Mouse (Mus musculus): Measurements from ENCODE around the gene Fbxo7. TPM values are rescaled to one million over a fixed set of nuclear protein-coding genes. Genes with fewer than 3 reads are reported as not detected.

The Fbxo7 gene
- polyA plus RNA-seq, 1 experiment from 2014 or later, result 23.3 TPM

GRCm38 (mm10) chr10:86044066-86044465 lies 22.3 kb downstream of the Fbxo7 start:
- WGBS, result 93% methylated on average over 8 of the region's 8 CpGs
- no peaks in the 10 kb centered on the region for H3K36me3 ChIP-seq (replicated peaks; ENCODE audit: control insufficient read depth, insufficient read depth, low read depth, low read length)
- H3K9ac ChIP-seq (replicated peaks; ENCODE audit: low read length), result no peak overlapping the region
- H3K27me3 ChIP-seq (ENCODE audit: control insufficient read depth, insufficient read depth, low read length), result no peaks in the 10 kb centered on the region
- no peaks in the 10 kb centered on the region for H3K9me3 ChIP-seq (replicated peaks; ENCODE audit: control insufficient read depth, low read length)
- H3K4me2 ChIP-seq (ENCODE audit: low read depth, low read length), result no peak overlapping the region
- H3K4me1 ChIP-seq (ENCODE audit: control insufficient read depth, insufficient read depth, low read length), result no peaks in the 10 kb centered on the region
- ATAC-seq (replicated peaks; ENCODE audit: insufficient number of reproducible peaks, low FRiP score, low TSS enrichment, low read depth) (no peak), DNase-seq (ENCODE audit: low spot score) (no peak)
- no peak overlapping the region for H3K27ac ChIP-seq (replicated peaks; ENCODE audit: low read depth, low read length)
- H3K4me3 ChIP-seq (ENCODE audit: low read depth, low read length), result no peak overlapping the region

- DNase-seq (ENCODE audit: low spot score) (no peak), ATAC-seq (replicated peaks; ENCODE audit: insufficient number of reproducible peaks, low FRiP score, low TSS enrichment, low read depth) (no peak)
- 94% methylated on average over 1 of the region's 1 CpGs for WGBS
- Histone ChIP-seq H3K27ac (replicated peaks; ENCODE audit: low read depth, low read length) (no peak overlapping the region), H3K27me3 (ENCODE audit: control insufficient read depth, insufficient read depth, low read length) (no peaks in the 10 kb centered on the region), H3K36me3 (replicated peaks; ENCODE audit: control insufficient read depth, insufficient read depth, low read depth, low read length) (no peaks in the 10 kb centered on the region), H3K9ac (replicated peaks; ENCODE audit: low read length) (no peak overlapping the region), H3K4me2 (ENCODE audit: low read depth, low read length) (no peak overlapping the region), H3K4me1 (ENCODE audit: control insufficient read depth, insufficient read depth, low read length) (no peaks in the 10 kb centered on the region), H3K4me3 (ENCODE audit: low read depth, low read length) (no peak overlapping the region), H3K9me3 (replicated peaks; ENCODE audit: control insufficient read depth, low read length) (no peaks in the 10 kb centered on the region)
These were observed 24.6 kb downstream of the Fbxo7 start for GRCm38 (mm10) chr10:86046371-86046770.

DNA sequence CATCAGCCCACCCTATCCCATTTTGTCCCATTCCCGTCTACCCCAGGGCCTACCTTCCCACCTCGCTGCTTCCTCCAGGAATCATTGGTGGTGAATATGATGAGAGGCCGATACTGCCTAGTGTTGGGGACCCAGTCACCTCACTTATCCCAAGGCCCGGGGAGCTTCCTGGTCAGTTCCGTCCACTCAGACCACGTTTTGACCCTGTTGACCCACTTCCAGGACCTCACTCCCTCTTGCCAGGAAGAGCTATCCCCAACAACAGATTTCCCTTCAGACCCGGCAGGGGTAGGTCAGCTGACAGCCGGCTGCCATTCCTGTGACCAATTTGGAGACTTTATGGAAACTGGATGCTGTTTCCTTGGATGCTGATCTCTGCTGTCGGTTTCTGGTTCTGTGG lies 26.0 kb downstream of the Fbxo7 start:
- Histone ChIP-seq H3K4me1 (ENCODE audit: control insufficient read depth, insufficient read depth, low read length) (no peaks in the 10 kb centered on the region), H3K27ac (replicated peaks; ENCODE audit: low read depth, low read length) (no peak overlapping the region), H3K9me3 (replicated peaks; ENCODE audit: control insufficient read depth, low read length) (no peaks in the 10 kb centered on the region), H3K4me3 (ENCODE audit: low read depth, low read length) (no peak overlapping the region), H3K36me3 (replicated peaks; ENCODE audit: control insufficient read depth, insufficient read depth, low read depth, low read length) (no peaks in the 10 kb centered on the region), H3K9ac (replicated peaks; ENCODE audit: low read length) (no peak overlapping the region), H3K27me3 (ENCODE audit: control insufficient read depth, insufficient read depth, low read length) (no peaks in the 10 kb centered on the region), H3K4me2 (ENCODE audit: low read depth, low read length) (no peak overlapping the region)
- no peak for DNase-seq (ENCODE audit: low spot score)
- ATAC-seq (replicated peaks; ENCODE audit: insufficient number of reproducible peaks, low FRiP score, low TSS enrichment, low read depth), result no peak
- 77% methylated on average over 9 of the region's 9 CpGs for WGBS

GRCm38 (mm10) chr10:86050522-86050921 lies 28.8 kb downstream of the Fbxo7 start:
- no peaks in the 10 kb centered on the region for H3K4me1 ChIP-seq (ENCODE audit: control insufficient read depth, insufficient read depth, low read length)
- no peak for ATAC-seq (replicated peaks; ENCODE audit: insufficient number of reproducible peaks, low FRiP score, low TSS enrichment, low read depth)
- no peak for DNase-seq (ENCODE audit: low spot score)
- no peaks in the 10 kb centered on the region for H3K27me3 ChIP-seq (ENCODE audit: control insufficient read depth, insufficient read depth, low read length)
- H3K4me2 ChIP-seq (ENCODE audit: low read depth, low read length), result no peak overlapping the region
- no peaks in the 10 kb centered on the region for H3K9me3 ChIP-seq (replicated peaks; ENCODE audit: control insufficient read depth, low read length)
- no peak overlapping the region for H3K4me3 ChIP-seq (ENCODE audit: low read depth, low read length)
- no peaks in the 10 kb centered on the region for H3K36me3 ChIP-seq (replicated peaks; ENCODE audit: control insufficient read depth, insufficient read depth, low read depth, low read length)
- no peak overlapping the region for H3K9ac ChIP-seq (replicated peaks; ENCODE audit: low read length)
- no peak overlapping the region for H3K27ac ChIP-seq (replicated peaks; ENCODE audit: low read depth, low read length)
- 67% methylated on average over 2 of the region's 2 CpGs for WGBS

DNA sequence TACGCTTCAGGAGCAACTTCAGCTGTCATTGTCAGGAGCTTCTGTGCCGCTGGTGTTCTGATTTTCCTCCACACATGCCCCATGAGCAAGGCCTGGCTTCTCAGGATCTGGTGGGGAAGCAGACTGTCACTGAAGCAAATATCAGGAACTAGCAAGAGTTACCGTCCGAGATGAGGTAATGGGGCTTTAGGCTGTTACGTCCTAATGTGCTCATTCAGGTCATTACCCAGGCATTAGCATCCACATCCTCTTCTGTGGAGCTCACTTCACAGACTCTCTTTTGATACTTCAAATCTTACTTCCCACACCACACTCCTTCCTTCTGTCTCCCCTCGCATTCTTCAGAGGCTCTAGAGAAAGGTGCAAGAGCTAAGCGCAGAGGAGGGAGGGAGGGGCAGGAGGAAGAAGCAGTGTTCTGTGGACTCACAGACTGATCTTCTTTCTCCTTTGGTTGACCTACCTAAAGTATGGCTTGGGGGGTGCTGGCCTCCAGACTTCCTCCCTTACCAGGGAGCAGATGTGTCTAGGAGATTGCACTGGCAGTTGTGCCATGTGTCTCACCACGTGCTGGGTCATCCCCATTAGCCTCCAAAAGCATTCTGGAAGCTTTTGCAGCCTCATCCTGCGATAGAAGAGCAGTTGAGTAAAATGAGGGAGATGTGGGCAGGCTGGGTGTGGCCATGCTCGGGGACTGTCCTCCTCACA lies 31.2 kb downstream of the Fbxo7 start:
- WGBS, result 83% methylated on average over 10 of the region's 10 CpGs
- DNase-seq (ENCODE audit: low spot score) (no peak), ATAC-seq (replicated peaks; ENCODE audit: insufficient number of reproducible peaks, low FRiP score, low TSS enrichment, low read depth) (no peak)

GRCm38 (mm10) chr10:86056297-86056903 lies 34.6 kb downstream of the Fbxo7 start:
- H3K9me3 ChIP-seq (replicated peaks; ENCODE audit: control insufficient read depth, low read length), result no peaks in the 10 kb centered on the region
- no peaks in the 10 kb centered on the region for H3K27me3 ChIP-seq (ENCODE audit: control insufficient read depth, insufficient read depth, low read length)
- H3K36me3 ChIP-seq (replicated peaks; ENCODE audit: control insufficient read depth, insufficient read depth, low read depth, low read length), result no peaks in the 10 kb centered on the region
- no peak overlapping the region for H3K9ac ChIP-seq (replicated peaks; ENCODE audit: low read length)
- ATAC-seq (replicated peaks; ENCODE audit: insufficient number of reproducible peaks, low FRiP score, low TSS enrichment, low read depth), result no peak
- H3K4me3 ChIP-seq (ENCODE audit: low read depth, low read length), result no peak overlapping the region
- H3K4me1 ChIP-seq (ENCODE audit: control insufficient read depth, insufficient read depth, low read length), result no peaks in the 10 kb centered on the region
- DNase-seq (ENCODE audit: low spot score), result no peak
- no peak overlapping the region for H3K4me2 ChIP-seq (ENCODE audit: low read depth, low read length)
- WGBS, result 83% methylated on average over 8 of the region's 8 CpGs
- H3K27ac ChIP-seq (replicated peaks; ENCODE audit: low read depth, low read length), result no peak overlapping the region

More for the DNA sequence above, 31.2 kb downstream of the Fbxo7 start:
- H3K36me3 ChIP-seq (replicated peaks; ENCODE audit: control insufficient read depth, insufficient read depth, low read depth, low read length), result no peaks in the 10 kb centered on the region
- H3K27me3 ChIP-seq (ENCODE audit: control insufficient read depth, insufficient read depth, low read length), result no peaks in the 10 kb centered on the region
- H3K27ac ChIP-seq (replicated peaks; ENCODE audit: low read depth, low read length), result no peak overlapping the region
- H3K4me1 ChIP-seq (ENCODE audit: control insufficient read depth, insufficient read depth, low read length), result no peaks in the 10 kb centered on the region
- no peak overlapping the region for H3K9ac ChIP-seq (replicated peaks; ENCODE audit: low read length)
- no peak overlapping the region for H3K4me2 ChIP-seq (ENCODE audit: low read depth, low read length)
- no peak overlapping the region for H3K4me3 ChIP-seq (ENCODE audit: low read depth, low read length)
- H3K9me3 ChIP-seq (replicated peaks; ENCODE audit: control insufficient read depth, low read length), result no peaks in the 10 kb centered on the region

- 62% methylated on average over 11 of the region's 11 CpGs for WGBS
- Histone ChIP-seq H3K4me3 (ENCODE audit: low read depth, low read length) (no peak overlapping the region), H3K9me3 (replicated peaks; ENCODE audit: control insufficient read depth, low read length) (no peaks in the 10 kb centered on the region), H3K9ac (replicated peaks; ENCODE audit: low read length) (no peak overlapping the region), H3K4me2 (ENCODE audit: low read depth, low read length) (no peak overlapping the region), H3K27ac (replicated peaks; ENCODE audit: low read depth, low read length) (no peak overlapping the region), H3K27me3 (ENCODE audit: control insufficient read depth, insufficient read depth, low read length) (no peaks in the 10 kb centered on the region), H3K36me3 (replicated peaks; ENCODE audit: control insufficient read depth, insufficient read depth, low read depth, low read length) (no peaks in the 10 kb centered on the region), H3K4me1 (ENCODE audit: control insufficient read depth, insufficient read depth, low read length) (no peaks in the 10 kb centered on the region)
- ATAC-seq (replicated peaks; ENCODE audit: insufficient number of reproducible peaks, low FRiP score, low TSS enrichment, low read depth), result no peak
- DNase-seq (ENCODE audit: low spot score), result no peak
These were observed 35.5 kb downstream of the Fbxo7 start for GRCm38 (mm10) chr10:86057286-86057685.

GRCm38 (mm10) chr10:86057712-86058111 lies 35.9 kb downstream of the Fbxo7 start:
- DNase-seq (ENCODE audit: low spot score) (no peak), ATAC-seq (replicated peaks; ENCODE audit: insufficient number of reproducible peaks, low FRiP score, low TSS enrichment, low read depth) (no peak)
- Histone ChIP-seq H3K4me3 (ENCODE audit: low read depth, low read length) (no peak overlapping the region), H3K36me3 (replicated peaks; ENCODE audit: control insufficient read depth, insufficient read depth, low read depth, low read length) (no peaks in the 10 kb centered on the region), H3K27ac (replicated peaks; ENCODE audit: low read depth, low read length) (no peak overlapping the region), H3K9ac (replicated peaks; ENCODE audit: low read length) (no peak overlapping the region), H3K4me1 (ENCODE audit: control insufficient read depth, insufficient read depth, low read length) (no peaks in the 10 kb centered on the region), H3K9me3 (replicated peaks; ENCODE audit: control insufficient read depth, low read length) (no peaks in the 10 kb centered on the region), H3K27me3 (ENCODE audit: control insufficient read depth, insufficient read depth, low read length) (no peaks in the 10 kb centered on the region), H3K4me2 (ENCODE audit: low read depth, low read length) (no peak overlapping the region)
- WGBS, result 65% methylated on average over 2 of the region's 2 CpGs

Data from embryonic facial prominence, embryonic 11.5 days (tissue).